Mouse (Mus musculus): ENCODE results near the gene Slc34a2.

Gene Slc34a2

DNA sequence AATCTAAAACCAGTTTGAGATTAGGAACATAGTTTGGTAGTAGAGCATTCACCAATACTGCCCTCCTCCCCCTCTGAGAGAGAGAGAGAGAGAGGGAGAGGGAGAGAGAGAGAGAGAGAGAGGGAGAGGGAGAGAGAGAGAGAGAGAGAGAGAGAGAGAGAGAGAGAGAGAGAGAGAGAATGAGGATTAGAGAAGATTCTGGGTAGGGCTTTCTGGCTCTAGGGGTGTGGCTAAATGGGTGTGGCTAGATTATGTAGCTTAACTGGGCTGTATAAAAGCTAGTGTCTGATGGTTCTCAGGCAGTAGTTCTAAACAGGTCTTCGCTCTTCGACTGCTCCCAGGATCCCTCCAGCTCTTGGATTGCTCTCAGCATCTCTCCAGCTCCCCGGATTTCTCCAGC, at the start of gene Slc34a2:
Gene Slc34a2, plus strand, starts transcription at position 301 of the 400 bp plus-strand sequence.
- DNase-seq (ENCODE audit: low read depth, low spot score) = no peak

DNA sequence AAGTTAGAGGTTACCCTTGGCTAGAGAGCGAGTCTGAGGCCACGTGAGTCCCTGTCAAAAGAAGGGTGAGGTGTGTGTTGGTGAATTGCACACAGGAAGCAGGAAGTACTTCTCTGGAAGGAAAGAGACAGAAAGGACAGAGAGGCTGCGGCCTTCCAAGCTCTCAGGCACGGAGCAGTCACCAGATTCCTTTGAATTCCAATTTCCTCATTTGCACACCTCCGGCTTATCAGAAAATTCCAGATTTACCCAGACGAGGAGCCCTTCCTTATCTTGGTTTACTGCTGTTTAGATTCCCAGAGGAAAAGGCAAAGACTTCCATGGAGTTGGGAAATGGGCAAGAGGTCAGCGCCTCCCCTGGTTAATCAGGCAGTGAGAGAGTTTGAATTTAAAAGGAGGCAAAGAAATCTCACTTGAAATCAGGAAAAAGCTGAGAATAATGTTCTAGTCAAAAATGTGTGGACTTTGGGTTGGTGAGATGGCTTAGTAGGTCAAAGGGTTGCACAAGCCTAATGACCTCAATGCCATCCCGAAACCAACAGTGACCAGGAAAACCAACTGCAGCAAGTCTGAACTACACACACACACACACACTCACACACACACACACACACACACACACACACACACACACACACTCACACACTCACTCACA, 47.1 kb upstream of the Slc34a2 start:
- no peak for DNase-seq (ENCODE audit: low read depth, low spot score)

- no peak for DNase-seq (ENCODE audit: low read depth, low spot score)
These were observed 45.5 kb upstream of the Slc34a2 start for GRCm38 (mm10) chr5:52992210-52992897.

DNA sequence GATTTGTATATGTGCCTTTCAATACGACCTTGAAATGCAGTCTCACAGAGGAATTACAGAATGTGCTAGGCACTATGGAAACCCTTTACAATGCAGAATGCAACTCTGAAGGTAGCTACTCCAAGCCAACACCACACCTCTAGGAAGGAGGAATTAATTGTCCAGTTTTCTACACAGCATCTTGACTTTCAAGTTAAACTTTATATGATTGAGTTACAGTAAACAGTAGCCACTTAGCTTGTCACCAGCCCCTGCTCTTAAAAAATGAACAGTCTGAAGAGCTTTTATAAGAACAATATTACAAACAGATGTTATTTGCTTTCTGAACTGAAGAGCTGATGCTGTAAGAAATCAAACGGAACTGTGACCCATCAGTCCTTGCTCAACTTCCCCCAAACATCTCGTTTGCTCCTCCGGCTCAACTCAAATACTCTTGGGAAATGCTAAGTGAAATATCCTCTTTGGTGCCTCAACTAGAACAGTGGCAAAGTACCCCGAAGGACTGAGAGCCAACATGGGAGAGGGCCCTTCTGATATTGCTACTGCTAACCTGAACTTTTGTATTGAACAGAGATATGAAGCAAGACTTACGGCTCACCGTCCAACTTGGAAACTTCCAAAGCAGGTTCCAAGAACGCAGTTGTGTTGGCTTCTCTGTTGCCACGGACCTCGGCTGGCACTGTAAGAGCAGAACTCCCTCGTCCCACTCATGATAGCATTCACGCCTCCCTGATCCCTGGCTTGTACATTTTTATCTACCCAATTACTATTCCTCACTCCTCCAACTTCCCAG, 44.2 kb upstream of the Slc34a2 start:
- DNase-seq (ENCODE audit: low read depth, low spot score) = no peak

GRCm38 (mm10) chr5:52995461-52995860, 42.4 kb upstream of the Slc34a2 start:
- no peak for DNase-seq (ENCODE audit: low read depth, low spot score)

DNA sequence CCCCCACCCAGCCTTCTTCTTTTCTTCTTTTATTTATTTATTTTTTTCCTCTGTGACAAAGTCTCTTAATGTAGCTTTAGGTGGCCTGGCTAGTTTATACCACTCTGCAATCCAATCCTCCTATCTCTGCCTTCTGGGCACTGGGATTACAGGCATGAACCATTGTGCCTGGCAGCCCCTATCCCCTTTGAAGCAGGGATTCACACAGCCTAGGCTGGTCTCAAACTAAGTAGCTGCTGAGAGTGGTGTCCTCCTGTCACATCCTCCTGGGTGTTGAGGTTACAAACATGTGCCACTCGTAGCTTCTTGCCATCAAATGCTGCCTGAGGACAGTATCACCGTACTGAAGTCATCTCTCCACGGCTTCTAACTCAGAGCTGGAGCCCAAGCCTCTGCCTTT, 41.7 kb upstream of the Slc34a2 start:
- no peak for DNase-seq (ENCODE audit: low read depth, low spot score)

DNA sequence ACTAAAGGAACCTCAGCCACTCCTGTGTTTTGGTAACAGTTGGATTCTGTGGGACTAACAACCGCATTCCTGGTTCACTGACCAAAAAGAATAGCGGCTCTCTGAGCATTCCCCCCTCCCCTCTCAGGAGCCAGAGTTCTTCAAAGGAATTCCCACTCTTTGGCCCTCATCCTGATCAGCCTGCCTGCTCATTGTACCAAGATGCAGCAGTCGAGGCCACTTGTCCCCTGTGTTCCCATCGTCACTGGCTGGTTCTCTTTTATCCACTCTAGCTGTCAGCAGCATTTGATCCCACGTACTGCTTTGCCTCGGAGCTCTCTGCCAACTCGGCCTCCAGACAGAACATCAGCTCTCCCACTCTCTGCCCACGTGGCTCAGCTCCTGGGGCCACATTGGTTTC, 41.3 kb upstream of the Slc34a2 start:
- DNase-seq (ENCODE audit: low read depth, low spot score) = no peak

DNA sequence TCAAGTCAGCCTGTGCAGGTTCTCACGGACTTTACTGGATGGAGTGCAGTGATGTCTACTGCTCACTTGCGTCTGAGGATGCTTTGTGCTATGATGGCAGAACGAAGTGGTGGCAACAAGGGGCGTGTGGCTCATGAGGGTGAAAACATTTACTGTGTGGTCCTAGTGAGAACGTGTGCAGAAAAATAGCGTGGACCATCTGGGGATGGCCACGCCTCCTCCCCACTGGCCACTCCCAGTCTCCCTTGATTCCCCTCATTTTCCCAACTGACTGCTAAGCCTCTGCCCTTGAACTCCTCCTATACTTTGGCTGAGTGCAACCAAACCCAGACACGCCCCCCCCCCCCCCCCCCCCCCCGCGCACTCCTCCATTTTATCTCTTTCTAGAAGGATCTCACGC, 40.8 kb upstream of the Slc34a2 start:
- DNase-seq (ENCODE audit: low read depth, low spot score) = no peak

DNA sequence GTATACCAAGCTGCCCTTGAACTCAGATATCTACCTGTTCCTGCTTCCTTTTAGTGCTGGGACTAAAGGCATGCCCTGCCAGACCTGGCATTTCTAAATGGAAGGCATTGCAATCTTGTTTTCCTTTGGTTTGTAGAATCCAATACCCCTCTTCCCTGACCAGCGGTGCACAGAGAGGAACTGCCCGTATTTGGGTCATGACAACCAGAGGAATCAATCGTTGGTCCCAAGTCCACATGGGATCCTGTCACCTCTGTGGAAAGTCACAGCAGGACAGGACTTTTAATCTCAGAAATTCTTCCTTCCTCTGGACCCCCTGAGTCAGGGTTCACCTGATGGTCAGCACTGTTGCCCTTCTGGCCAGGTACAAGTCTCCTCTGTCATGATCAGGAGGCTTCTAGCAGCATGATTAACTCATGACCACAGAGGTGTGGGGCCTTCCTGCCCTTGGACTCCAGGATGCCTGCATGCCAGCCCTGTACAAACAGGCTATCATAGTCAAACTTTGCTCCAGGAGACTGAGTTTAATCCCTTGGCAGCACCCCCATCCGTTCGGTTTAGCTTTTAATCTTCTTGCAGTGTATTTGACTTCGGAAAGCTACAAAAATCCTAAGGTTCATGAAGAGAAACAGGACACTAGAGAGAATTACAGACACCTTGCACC, 39.7 kb upstream of the Slc34a2 start:
- DNase-seq (ENCODE audit: low read depth, low spot score) = no peak

DNA sequence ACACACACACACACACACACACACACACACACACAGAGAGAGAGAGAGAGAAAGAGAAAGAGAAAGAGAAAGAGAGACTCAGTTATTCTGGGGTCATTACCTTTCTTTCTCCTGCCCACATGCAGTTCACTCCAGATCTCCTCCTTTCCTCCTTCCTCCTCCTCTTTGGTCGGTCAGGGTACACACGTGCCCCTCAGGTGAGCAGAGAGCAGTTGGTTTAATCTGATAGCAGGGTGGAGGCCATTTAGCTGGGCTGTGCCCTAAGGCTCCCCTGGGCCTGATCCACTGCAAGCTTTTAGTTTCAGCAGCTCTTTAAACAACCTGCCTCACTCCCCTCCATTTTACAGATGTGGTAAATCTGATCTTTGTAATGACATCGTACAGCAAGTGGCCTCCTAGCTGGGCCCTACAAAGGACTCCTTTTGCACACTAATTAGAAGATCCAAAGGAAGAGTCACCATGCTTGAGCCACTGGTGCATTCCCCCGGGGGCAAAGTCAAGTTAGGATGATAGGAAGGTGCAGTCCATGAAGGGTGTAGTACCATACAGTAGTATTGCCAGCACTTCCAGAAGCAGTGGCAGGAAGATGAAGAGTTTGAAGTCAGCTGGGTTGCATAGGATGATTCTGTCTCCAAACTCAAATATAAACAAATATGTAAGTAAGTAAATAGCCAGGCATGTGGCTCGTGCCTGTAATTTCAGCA, 37.6 kb upstream of the Slc34a2 start:
- DNase-seq (ENCODE audit: low read depth, low spot score) = no peak

GRCm38 (mm10) chr5:53002599-53003203, 35.2 kb upstream of the Slc34a2 start:
- DNase-seq (ENCODE audit: low read depth, low spot score) = no peak

DNA sequence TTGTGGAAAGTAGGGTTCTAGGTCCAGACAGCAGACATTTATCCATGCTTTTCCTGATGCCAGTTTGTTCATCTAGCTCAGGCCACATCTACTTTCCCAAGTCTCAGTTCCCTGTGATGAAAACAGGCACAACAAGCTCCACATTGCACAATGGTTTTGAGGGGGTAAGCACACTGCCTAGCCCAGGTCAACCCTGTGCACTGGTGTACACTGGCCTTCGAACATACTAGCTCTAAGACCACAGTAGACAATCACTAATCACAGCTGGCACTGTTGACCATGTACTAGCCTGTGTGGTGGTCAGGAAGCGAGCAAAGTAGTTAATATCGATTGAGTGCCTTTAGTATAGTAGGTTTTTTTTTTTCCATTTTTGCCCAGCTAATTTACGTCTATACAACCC, 34.4 kb upstream of the Slc34a2 start:
- no peak for DNase-seq (ENCODE audit: low read depth, low spot score)

GRCm38 (mm10) chr5:53003981-53004380, 33.9 kb upstream of the Slc34a2 start:
- DNase-seq (ENCODE audit: low read depth, low spot score) = no peak

DNA sequence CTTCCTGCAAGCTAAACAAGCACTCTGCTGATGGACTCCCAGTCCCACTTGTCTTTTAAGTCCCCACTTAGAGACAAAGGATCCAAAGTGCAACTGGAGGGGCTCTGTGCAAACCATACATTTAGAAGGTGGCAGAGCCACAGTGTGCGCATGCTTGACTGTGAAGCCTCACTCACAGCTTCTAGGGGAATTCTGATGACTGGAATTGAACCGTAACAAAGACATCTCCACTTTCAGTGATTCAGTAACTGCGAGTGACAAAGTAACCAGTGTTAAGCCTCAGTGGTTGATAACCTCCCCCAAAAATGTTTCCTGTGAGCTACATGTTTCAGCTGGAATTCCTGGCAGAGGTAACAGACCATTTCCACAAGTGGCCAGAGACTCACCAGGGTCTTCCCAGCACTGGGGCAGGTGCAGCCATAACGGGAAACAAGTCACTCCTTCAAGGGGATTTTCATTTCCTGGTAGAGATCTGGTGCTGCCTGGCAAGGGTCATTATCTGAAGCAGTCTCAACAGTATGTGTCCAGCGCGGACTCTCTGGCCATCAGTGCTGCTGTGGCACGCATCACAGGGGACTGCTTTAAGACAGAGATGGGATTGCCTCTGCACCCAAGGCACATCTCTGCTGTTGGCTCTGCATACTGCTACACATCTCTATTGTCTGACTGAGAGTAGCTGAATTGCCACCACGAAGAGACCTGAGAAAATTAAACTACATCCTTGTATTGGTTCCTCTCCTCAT, 28.7 kb upstream of the Slc34a2 start:
- no peak for DNase-seq (ENCODE audit: low read depth, low spot score)

DNA sequence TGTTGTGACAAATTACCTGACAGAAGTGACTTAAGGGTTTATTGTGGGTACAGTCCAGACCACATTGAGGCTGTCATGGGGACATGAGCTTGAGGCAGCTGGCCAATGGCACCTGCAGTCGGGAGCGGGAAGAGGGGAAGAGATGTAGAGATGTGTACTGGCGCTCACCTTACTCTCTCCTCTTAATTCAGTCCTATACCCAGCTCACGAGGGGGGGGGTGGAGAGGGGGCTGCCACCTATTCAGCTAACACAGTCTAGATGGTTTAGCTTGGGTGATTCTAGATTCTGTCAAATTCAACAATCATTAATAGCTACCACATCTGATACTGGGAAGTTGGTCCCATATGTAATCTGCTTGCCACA, 28.1 kb upstream of the Slc34a2 start:
- no peak for DNase-seq (ENCODE audit: low read depth, low spot score)

- DNase-seq (ENCODE audit: low read depth, low spot score) = no peak
These were observed 26.6 kb upstream of the Slc34a2 start for GRCm38 (mm10) chr5:53011327-53011726.

DNA sequence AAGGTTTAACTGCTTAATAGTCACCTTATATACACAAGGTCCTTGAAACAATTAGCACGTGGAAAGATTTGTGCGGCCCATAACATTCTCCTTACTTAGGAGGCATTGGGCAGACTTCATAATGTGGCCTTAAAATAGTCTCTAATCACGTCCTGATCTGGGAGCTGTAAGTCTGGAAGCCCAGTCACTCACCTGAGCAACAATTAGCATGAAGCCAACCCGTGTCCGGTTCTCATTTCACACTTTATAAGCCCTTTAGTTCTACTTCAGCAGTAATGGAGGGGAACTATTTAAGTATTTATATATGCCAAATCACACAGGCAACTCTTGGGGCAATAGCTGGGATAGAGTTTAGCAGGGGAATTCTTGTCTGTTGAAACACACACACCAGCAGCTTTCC, 21.3 kb upstream of the Slc34a2 start:
- DNase-seq (ENCODE audit: low read depth, low spot score) = no peak

GRCm38 (mm10) chr5:53018316-53018715, 19.6 kb upstream of the Slc34a2 start:
- DNase-seq (ENCODE audit: low read depth, low spot score) = no peak

DNA sequence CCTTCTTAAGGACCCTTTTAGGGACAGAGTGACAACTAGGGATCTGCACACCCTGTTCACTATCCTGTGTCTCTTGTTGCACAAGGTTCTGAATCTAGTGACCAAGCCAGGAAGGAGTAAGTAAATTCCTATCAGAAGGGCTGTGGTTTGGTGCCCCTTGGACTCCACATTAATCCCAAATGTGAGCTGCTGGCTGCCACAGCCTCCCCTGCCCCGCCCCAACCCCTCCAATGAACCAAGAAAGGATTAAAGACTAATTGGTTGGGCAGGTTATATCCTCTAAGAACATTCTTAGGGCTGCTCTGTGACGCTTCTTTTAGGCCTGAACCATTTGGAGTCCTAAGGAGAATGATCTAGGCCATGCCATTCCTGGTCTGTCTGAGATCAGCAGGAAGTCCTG, 14.4 kb upstream of the Slc34a2 start:
- no peak for DNase-seq (ENCODE audit: low read depth, low spot score)

GRCm38 (mm10) chr5:53023901-53024300, 14.0 kb upstream of the Slc34a2 start:
- no peak for DNase-seq (ENCODE audit: low read depth, low spot score)
